ENCODE assay signal across 34 mouse cellular contexts in the genomic region with DNA sequence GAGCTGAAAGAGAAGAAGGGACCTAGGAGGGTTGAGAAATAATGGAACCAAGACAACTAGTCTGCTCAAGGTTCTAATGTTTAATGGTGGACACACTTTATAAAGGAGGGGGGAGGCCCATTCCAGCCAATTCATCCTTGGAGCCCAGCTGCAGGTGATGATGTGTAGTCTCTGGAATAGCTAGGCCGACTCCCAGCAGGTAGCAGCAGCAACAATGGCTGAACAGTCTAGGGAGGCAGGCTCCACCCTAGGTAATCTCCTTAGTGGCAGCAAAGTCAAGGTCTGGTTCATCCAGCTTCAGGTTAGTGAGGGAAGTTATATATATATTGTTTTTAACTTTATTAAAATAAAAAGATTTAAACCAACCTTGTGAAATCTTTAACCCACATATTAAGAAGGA.
"Had no signal": no experiment of that assay in that cellular context is flagged by ENCODE, and none has a peak within 500 bp of the region (broad histone marks: within the 10 kb centered on the region; RNA-seq: fewer than 3 reads in every experiment).

No protein-coding gene starts in this region.

- ATAC-seq: hindbrain, embryonic 16.5 days; hindbrain, postnatal 0 days; inflammation-experienced regulatory T-cells, adult 6 months; intestine, embryonic 15.5 days; intestine, embryonic 16.5 days; intestine, postnatal 0 days had no signal

- H3K4me1 ChIP-seq: heart, embryonic 12.5 days; heart, embryonic 13.5 days; heart, embryonic 15.5 days; hindbrain, embryonic 10.5 days; hindbrain, embryonic 12.5 days; hindbrain, embryonic 13.5 days; hindbrain, embryonic 15.5 days; intestine, embryonic 15.5 days; kidney, embryonic 15.5 days had no signal

- DNase-seq: heart, postnatal 10 days; heart, postnatal 14 days; heart, postnatal 36 days; heart, postnatal 4 days; kidney, adult 11 months; kidney, adult 18-20 months; kidney, adult 2 months; kidney, adult 8-10 months; kidney, adult 9 months; kidney, postnatal 10 days; kidney, postnatal 14 days; kidney, postnatal 25 days; kidney, postnatal 36 days; kidney, postnatal 4 days; layer of hippocampus, adult 9-11 months; layer of hippocampus, postnatal 36 days had no signal

- H3K9me3 ChIP-seq: heart, embryonic 12.5 days; heart, embryonic 13.5 days; heart, embryonic 15.5 days; hindbrain, embryonic 10.5 days; hindbrain, embryonic 12.5 days; hindbrain, embryonic 13.5 days; hindbrain, embryonic 15.5 days; intestine, embryonic 15.5 days; kidney, embryonic 15.5 days had no signal

- H3K27ac ChIP-seq: heart, embryonic 13.5 days; heart, embryonic 15.5 days; hindbrain, embryonic 10.5 days; hindbrain, embryonic 12.5 days; hindbrain, embryonic 13.5 days; hindbrain, embryonic 14.5 days; hindbrain, embryonic 15.5 days; hindbrain, postnatal 0 days; intestine, embryonic 15.5 days; kidney, embryonic 15.5 days; kidney, postnatal 0 days; layer of hippocampus, adult 2 months; left cerebral cortex, adult 2 months had no signal

- H3K9ac ChIP-seq: heart, embryonic 12.5 days; heart, embryonic 13.5 days; heart, embryonic 15.5 days; hindbrain, embryonic 12.5 days; hindbrain, embryonic 13.5 days; hindbrain, embryonic 14.5 days; hindbrain, embryonic 15.5 days; intestine, embryonic 15.5 days; kidney, embryonic 15.5 days had no signal

- H3K4me2 ChIP-seq: heart, embryonic 12.5 days; heart, embryonic 13.5 days; heart, embryonic 15.5 days; hindbrain, embryonic 12.5 days; hindbrain, embryonic 13.5 days; hindbrain, embryonic 14.5 days; hindbrain, embryonic 15.5 days; intestine, embryonic 15.5 days; kidney, embryonic 15.5 days had no signal

- H3K27me3 ChIP-seq: heart, embryonic 12.5 days; heart, embryonic 13.5 days; heart, embryonic 15.5 days; hindbrain, embryonic 12.5 days; hindbrain, embryonic 13.5 days; hindbrain, embryonic 15.5 days; intestine, embryonic 15.5 days; kidney, embryonic 15.5 days had no signal

- H3K36me3 ChIP-seq: heart, embryonic 12.5 days; heart, embryonic 13.5 days; heart, embryonic 15.5 days; hindbrain, embryonic 10.5 days; hindbrain, embryonic 12.5 days; hindbrain, embryonic 13.5 days; hindbrain, embryonic 15.5 days; intestine, embryonic 15.5 days; kidney, embryonic 15.5 days had no signal

- H3K4me3 ChIP-seq: heart, embryonic 12.5 days; heart, embryonic 13.5 days; heart, embryonic 15.5 days; hindbrain, embryonic 10.5 days; hindbrain, embryonic 12.5 days; hindbrain, embryonic 13.5 days; hindbrain, embryonic 15.5 days; intestine, embryonic 15.5 days; kidney, embryonic 15.5 days; layer of hippocampus, adult 2 months; left cerebral cortex, adult 2 months had no signal
